Mouse (Mus musculus): Measurements from ENCODE around the gene Bub3. TPM values are rescaled to one million over a fixed set of nuclear protein-coding genes. Genes with fewer than 3 reads are reported as not detected.

Bub3 gene
- polyA plus RNA-seq, 1 experiment, result 71.6 TPM

GRCm38 (mm10) chr7:131545701-131546385, 14.2 kb upstream of the Bub3 start:
- Histone ChIP-seq H3K4me1 (ENCODE audit: control insufficient read depth, insufficient read depth, low read length) (peaks cover 6% of the 10 kb centered on the region; the same call in 1 of the 2 replicates), H3K4me3 (replicated peaks; ENCODE audit: extremely low read depth, low read depth, low read length) (no peak overlapping the region)
- no peak for DNase-seq
- WGBS, result 10% methylated on average over 13 of the region's 13 CpGs
- no peak for TF ChIP-seq POLR2A (IDR thresholded peaks at IDR 0.05; ENCODE audit: borderline replicate concordance, extremely low read depth, low read depth, low read length)
- TF ChIP-seq CTCF (IDR thresholded peaks at IDR 0.05; ENCODE audit: insufficient read depth, low read length), result no peak

DNA sequence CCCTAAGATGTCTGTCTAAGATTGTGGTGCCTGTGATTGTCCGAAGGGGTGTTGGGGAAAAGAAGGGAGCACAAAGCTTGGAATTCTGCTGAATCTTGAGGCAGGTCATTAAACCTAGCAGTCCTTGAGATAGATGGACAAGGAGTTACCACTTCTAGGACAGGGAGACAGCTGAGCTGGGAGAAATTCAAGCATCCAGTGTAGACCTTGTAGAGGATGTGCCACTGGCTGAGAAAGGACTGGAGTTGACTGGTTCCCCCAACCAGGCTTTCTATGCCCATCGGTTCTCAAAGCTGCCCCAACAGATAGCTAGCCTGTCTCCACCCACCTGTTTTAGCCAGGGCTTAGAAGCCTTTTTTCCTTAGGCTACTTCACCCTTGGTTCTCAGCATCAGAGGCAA, 13.6 kb upstream of the Bub3 start:
- Histone ChIP-seq H3K4me3 (replicated peaks; ENCODE audit: extremely low read depth, low read depth, low read length) (no peak overlapping the region), H3K4me1 (ENCODE audit: control insufficient read depth, insufficient read depth, low read length) (peaks cover 6% of the 10 kb centered on the region; the same call in 1 of the 2 replicates)
- WGBS, result 2% methylated on average over 2 of the region's 2 CpGs
- DNase-seq, result no peak
- no peak for TF ChIP-seq POLR2A (IDR thresholded peaks at IDR 0.05; ENCODE audit: borderline replicate concordance, extremely low read depth, low read depth, low read length)

DNA sequence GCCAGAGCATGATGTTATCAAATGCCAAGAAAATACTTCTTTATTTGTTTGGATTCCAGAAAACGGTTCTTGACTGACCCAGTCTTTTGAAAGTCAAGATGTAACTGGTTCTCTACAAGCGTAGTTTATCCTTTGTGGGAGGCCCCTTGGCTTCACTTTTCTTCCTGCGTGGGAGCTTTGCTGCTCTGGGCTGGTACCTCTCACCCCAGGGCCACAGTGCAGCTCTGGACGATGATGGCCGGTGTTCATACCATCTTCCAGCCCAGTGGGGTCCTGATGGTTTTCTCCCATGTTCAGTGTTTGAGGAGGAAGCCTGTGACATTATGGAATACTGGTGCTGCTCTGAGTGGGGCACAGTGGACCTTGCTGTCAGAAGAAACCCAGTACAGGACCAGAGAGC, 12.5 kb upstream of the Bub3 start:
- no peak for DNase-seq
- peaks cover 6% of the 10 kb centered on the region; the same call in 1 of the 2 replicates for H3K4me1 ChIP-seq (ENCODE audit: control insufficient read depth, insufficient read depth, low read length)
- TF ChIP-seq CTCF (IDR thresholded peaks at IDR 0.05; ENCODE audit: insufficient read depth, low read length) (no peak), POLR2A (IDR thresholded peaks at IDR 0.05; ENCODE audit: borderline replicate concordance, extremely low read depth, low read depth, low read length) (no peak)
- no peak overlapping the region for H3K4me3 ChIP-seq (replicated peaks; ENCODE audit: extremely low read depth, low read depth, low read length)
- 6% methylated on average over 5 of the region's 5 CpGs for WGBS

- WGBS, result 9% methylated on average over 3 of the region's 3 CpGs
- no peak for DNase-seq
- TF ChIP-seq POLR2A (IDR thresholded peaks at IDR 0.05; ENCODE audit: borderline replicate concordance, extremely low read depth, low read depth, low read length) (no peak), CTCF (IDR thresholded peaks at IDR 0.05; ENCODE audit: insufficient read depth, low read length) (no peak)
Observed at GRCm38 (mm10) chr7:131548473-131548872, 11.5 kb upstream of the Bub3 start, which contains the start of gene Hmx2. TSS of gene Hmx2 (plus strand) at chr7:131548773.

DNA sequence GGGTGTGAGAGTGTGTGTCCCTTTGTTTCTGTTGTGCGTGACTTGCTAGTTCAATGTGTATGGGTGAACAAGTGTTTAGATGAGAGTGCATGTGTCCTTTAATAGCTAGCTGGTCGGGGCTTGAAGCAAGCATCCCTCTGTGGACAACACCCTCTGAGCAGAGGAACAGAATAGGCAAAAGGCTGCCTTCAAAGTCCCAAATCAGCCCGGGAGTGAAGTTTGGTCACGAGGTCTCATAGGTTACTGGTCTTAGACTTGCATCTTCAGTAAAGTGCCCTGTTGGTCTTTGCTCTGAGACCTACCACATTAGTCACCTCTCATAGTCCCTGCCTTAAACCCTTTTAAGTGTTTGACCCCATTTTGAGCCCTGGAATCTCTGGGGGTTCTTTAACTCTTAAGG, 8.6 kb upstream of the Bub3 start:
- TF ChIP-seq CTCF (IDR thresholded peaks at IDR 0.05; ENCODE audit: insufficient read depth, low read length) (no peak), POLR2A (IDR thresholded peaks at IDR 0.05; ENCODE audit: borderline replicate concordance, extremely low read depth, low read depth, low read length) (no peak)
- H3K4me1 ChIP-seq (ENCODE audit: control insufficient read depth, insufficient read depth, low read length), result peaks cover 12% of the 10 kb centered on the region
- no peak overlapping the region for H3K4me3 ChIP-seq (replicated peaks; ENCODE audit: extremely low read depth, low read depth, low read length)
- WGBS, result 7% methylated on average over 4 of the region's 4 CpGs
- DNase-seq, result no peak

More at GRCm38 (mm10) chr7:131548473-131548872, 11.5 kb upstream of the Bub3 start, which contains the start of gene Hmx2:
- no peak within 1 kb of the TSS for H3K4me3 ChIP-seq (replicated peaks; ENCODE audit: extremely low read depth, low read depth, low read length)
- H3K4me1 ChIP-seq (ENCODE audit: control insufficient read depth, insufficient read depth, low read length), result peaks cover 4% of the 10 kb centered on the region; the same call in 1 of the 2 replicates

DNA sequence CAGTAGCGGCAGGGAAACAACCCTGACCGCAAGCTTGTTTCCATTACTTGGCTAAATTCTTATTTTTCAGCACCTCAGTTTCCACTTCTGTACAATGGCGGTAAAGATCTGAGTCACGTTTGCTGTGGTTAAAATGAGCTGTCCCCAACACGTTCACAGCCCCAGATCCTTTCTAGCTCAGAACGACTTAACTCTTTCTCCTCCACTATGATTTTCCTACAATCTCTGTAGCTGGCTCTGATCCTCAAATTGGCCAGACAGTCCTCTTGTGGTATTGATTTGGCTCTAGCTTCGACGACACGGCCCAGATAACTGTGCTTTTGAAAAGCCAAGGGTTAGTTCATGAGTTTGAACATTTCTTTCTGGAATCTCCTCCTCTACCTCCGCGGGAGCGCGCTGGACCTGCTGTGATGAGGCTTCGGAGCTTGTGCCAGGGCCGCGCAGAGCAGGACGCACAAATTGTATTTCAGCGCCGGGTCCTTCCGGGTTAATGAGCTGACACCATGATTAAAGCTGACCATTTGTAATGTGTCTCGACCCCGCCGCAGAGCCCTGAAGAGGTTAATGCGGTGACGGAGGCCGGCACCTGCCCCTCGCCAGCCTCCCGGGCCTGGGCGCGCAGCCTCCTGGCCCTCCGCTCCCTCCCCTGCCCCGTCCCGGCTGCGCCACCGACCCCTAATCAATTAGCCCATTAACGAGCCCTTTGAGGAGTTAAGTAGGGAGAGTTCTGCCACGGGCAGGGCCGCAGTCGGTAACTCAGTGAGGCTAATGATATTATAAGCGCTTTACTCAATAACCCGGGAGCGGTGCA, 7.9 kb upstream of the Bub3 start:
- 3% methylated on average over 42 of the region's 42 CpGs for WGBS
- TF ChIP-seq POLR2A (IDR thresholded peaks at IDR 0.05; ENCODE audit: borderline replicate concordance, extremely low read depth, low read depth, low read length) (no peak), CTCF (IDR thresholded peaks at IDR 0.05; ENCODE audit: insufficient read depth, low read length) (no peak)
- DNase-seq, result no peak
- Histone ChIP-seq H3K4me3 (replicated peaks; ENCODE audit: extremely low read depth, low read depth, low read length) (no peak overlapping the region), H3K4me1 (ENCODE audit: control insufficient read depth, insufficient read depth, low read length) (peaks cover 12% of the 10 kb centered on the region)

DNA sequence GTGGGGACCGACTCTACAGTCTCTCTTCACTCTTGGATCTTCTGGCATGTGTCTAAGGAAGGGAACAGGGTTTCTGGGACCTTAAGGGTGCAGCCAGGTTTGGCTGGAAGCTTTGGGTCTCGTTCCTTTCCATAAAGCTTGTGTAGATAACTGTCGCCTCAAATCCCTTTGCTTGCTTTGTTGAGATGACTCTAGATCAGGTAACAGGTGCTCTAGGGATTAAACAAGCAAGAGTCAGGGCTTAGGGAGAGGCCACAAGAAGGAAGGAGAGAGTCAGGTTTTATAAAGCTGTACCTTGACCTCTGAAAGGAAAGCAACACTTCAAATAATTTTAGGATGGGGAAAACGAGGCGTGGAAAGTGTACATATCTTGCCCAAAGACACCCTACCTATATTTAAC, 7.2 kb upstream of the Bub3 start:
- WGBS, result 6% methylated on average over 5 of the region's 5 CpGs
- Histone ChIP-seq H3K4me3 (replicated peaks; ENCODE audit: extremely low read depth, low read depth, low read length) (no peak overlapping the region), H3K4me1 (ENCODE audit: control insufficient read depth, insufficient read depth, low read length) (peaks cover 12% of the 10 kb centered on the region)
- DNase-seq, result no peak
- TF ChIP-seq CTCF (IDR thresholded peaks at IDR 0.05; ENCODE audit: insufficient read depth, low read length), result no peak

- Histone ChIP-seq H3K4me3 (replicated peaks; ENCODE audit: extremely low read depth, low read depth, low read length) (no peak overlapping the region), H3K4me1 (ENCODE audit: control insufficient read depth, insufficient read depth, low read length) (peaks cover 12% of the 10 kb centered on the region)
- WGBS, result under 1% methylated on average over 39 of the region's 39 CpGs
- TF ChIP-seq POLR2A (IDR thresholded peaks at IDR 0.05; ENCODE audit: borderline replicate concordance, extremely low read depth, low read depth, low read length) (no peak), CTCF (IDR thresholded peaks at IDR 0.05; ENCODE audit: insufficient read depth, low read length) (no peak)
- DNase-seq, result peak; percentile 47
Observed at GRCm38 (mm10) chr7:131553771-131554175, 6.2 kb upstream of the Bub3 start.

DNA sequence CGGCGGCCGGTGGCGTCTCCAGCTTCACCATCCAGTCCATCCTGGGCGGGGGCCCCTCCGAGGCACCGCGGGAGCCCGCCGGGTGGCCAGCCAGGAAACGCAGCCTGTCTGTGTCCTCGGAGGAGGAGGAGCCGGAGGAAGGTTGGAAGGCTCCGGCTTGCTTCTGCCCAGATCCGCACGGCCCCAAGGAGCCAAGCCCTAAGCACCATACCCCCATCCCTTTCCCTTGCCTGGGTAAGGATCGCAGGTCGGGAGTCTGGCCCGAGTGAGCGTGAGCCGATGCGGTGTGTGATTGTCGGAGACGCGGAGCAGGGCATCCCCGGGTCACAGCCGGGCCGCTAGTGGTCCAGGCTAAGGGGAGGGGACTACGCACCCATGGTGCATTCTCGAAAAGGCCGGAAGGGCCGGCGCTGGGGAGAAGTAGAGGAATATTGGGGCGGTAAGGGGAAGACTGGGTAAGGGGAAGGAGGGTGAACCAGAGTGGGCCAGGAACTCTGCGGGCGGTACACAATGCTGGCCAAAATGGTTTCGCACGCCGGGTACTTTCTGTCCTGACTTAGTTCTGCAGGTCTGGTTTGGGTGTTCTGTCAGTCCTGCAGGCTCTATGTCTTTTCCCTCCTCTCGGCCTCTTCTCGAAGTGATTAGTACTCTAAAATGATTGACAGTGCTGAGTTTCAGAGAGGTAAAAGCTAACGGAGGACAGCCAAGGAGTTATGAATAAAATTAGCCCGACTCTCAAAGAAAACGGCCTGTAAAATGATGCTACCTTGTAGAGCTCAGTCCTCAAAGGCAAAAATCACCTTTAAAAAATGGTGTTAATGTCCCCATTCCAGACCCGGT, 5.5 kb upstream of the Bub3 start:
- WGBS, result 3% methylated on average over 45 of the region's 45 CpGs
- H3K4me3 ChIP-seq (replicated peaks; ENCODE audit: extremely low read depth, low read depth, low read length), result peak overlapping the region; percentile 1
- TF ChIP-seq CTCF (IDR thresholded peaks at IDR 0.05; ENCODE audit: insufficient read depth, low read length) (no peak), POLR2A (IDR thresholded peaks at IDR 0.05; ENCODE audit: borderline replicate concordance, extremely low read depth, low read depth, low read length) (no peak)
- H3K4me1 ChIP-seq (ENCODE audit: control insufficient read depth, insufficient read depth, low read length), result peaks cover 12% of the 10 kb centered on the region
- no peak for DNase-seq

Measured in lung, adult 2 months (tissue).